Mouse (Mus musculus) megakaryocyte, embryonic 14.5 days (primary cell): ENCODE data around the gene Casq1.

Source experiments
- FLI1 ChIP-seq: IDR thresholded peaks from 2 replicates; pipeline ENCODE4 v1.6.1; 2012; ENCODE audit warnings: low read length, inconsistent platforms, mixed read lengths
- GATA1 ChIP-seq: IDR thresholded peaks from 3 replicates; pipeline ENCODE4 v1.6.1; 2012; ENCODE audit warnings: mixed read lengths, low read length, inconsistent platforms, borderline replicate concordance

DNA sequence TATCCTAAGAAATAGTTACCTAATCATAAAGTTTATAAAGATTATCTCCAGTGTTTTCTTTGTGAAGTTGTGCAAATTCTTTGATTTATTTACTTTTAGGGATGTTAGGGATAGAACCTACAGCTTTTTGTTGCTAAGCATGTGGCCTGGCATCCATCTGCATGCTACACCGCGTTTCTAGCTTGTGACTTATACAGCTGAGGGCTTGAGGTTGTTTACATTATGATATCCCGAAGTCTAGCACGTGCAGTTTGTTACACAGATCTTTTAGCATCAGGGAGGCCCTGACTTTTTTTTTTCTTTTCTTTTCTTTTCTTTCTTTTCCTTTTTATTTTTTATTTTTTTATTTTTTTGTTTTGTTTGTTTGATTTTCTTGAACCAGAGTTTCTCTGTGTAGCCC, 59.7 kb downstream of the Casq1 start:
- TF ChIP-seq GATA1 (no peak), FLI1 (no peak)
